Mouse (Mus musculus) lung, adult 2 months (tissue): ENCODE results near the gene Exoc6.

Experiments
- CTCF ChIP-seq: fragments of 200-500 bp; IDR thresholded peaks from 2 replicates; pipeline ENCODE4 v1.5.1; 2011; ENCODE audit warnings: mild to moderate bottlenecking, low read length, control low read depth; ENCODE audit not compliant: insufficient read depth
- POLR2A ChIP-seq: fragments of 200-500 bp; IDR thresholded peaks from 2 replicates; pipeline ENCODE4 v1.6.1; 2011; ENCODE audit warnings: low read depth, mild to moderate bottlenecking, control low read depth, low read length, borderline replicate concordance; ENCODE audit errors: extremely low read depth

DNA sequence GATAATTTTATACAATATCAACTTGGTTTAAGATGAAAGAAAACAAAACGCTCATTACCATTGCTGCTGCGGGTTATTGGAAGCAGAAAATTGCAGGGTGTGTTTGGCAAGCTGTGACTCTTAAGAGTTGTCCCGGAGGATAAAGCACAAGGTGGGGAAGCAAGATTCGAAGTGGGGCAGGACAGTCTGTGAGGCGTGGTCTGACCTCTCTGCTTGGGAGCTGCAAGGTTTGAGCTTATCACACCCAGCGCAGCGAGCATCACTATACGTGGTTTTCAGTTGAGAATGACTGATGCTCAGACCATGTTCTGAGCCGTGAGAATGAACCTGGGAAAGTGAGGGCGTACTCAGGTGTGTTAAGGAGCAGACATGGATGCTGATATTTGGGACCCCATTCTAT, 164.5 kb downstream of the Exoc6 start:
- TF ChIP-seq POLR2A = no peak
- TF ChIP-seq CTCF = no peak
